ENCODE assay signal across 10 mouse cellular contexts in genomic region chr2:169481731-169482465, GRCm38 (mm10).
A peak's percentile ranks its signal among the peaks of the same experiment; 100 is the strongest.
DNase-seq lines count a peak whose midpoint lies in the region; ATAC-seq and TF ChIP-seq lines count a peak whose summit lies in the region.
"Had no signal": no experiment of that assay in that cellular context is flagged by ENCODE, and none has a peak within 500 bp of the region (broad histone marks: within the 10 kb centered on the region; RNA-seq: fewer than 3 reads in every experiment).

No protein-coding gene starts in this region.

- peaks cover 6% of the 10 kb centered on the region; the same call in 1 of the 2 replicates for H3K9me3 ChIP-seq in heart, embryonic 14.5 days (ENCODE audit: control insufficient read depth, low read length)
- H3K9me3 ChIP-seq in heart, embryonic 10.5 days: no peaks in the 10 kb centered on the region
- no peaks in the 10 kb centered on the region for H3K9me3 ChIP-seq in forebrain, embryonic 16.5 days (ENCODE audit: control insufficient read depth, low read length)
- H3K9me3 ChIP-seq: embryonic facial prominence, embryonic 15.5 days had no signal

- no peak overlapping the region for H3K9ac ChIP-seq in heart, embryonic 14.5 days (ENCODE audit: low read length)
- no peak overlapping the region for H3K9ac ChIP-seq in forebrain, embryonic 16.5 days (replicated peaks; ENCODE audit: low read depth, low read length)
- H3K9ac ChIP-seq: embryonic facial prominence, embryonic 15.5 days had no signal

- peaks cover 6 to 11% of the 10 kb centered on the region in 2 experiments; a peak in 3 of 4 replicates for H3K4me1 ChIP-seq in heart, embryonic 14.5 days (ENCODE audit: control insufficient read depth in 2 of 2, insufficient read depth in 2 of 2, low read length in 2 of 2)
- H3K4me1 ChIP-seq in heart, embryonic 10.5 days: peaks cover 11% of the 10 kb centered on the region
- H3K4me1 ChIP-seq in forebrain, embryonic 16.5 days (replicated peaks; ENCODE audit: control insufficient read depth, insufficient read depth, low read length): peaks cover 11% of the 10 kb centered on the region

- no peak overlapping the region for H3K27ac ChIP-seq in heart, embryonic 14.5 days (replicated peaks in 1 of 2; ENCODE audit: control insufficient read depth in 1 of 2, insufficient read depth in 1 of 2, low read depth in 2 of 2, low read length in 2 of 2)
- H3K27ac ChIP-seq in heart, embryonic 10.5 days: no peak overlapping the region
- H3K27ac ChIP-seq in forebrain, embryonic 16.5 days (ENCODE audit: low read length): no peak overlapping the region
- no peak overlapping the region for H3K27ac ChIP-seq in gastrocnemius, adult 2 months
- H3K27ac ChIP-seq: embryonic facial prominence, embryonic 15.5 days had no signal

- no peak overlapping the region for H3K4me3 ChIP-seq in heart, embryonic 14.5 days (ENCODE audit: control insufficient read depth in 1 of 2, insufficient read depth in 1 of 2, low read depth in 1 of 2, low read length in 2 of 2)
- H3K4me3 ChIP-seq in heart, embryonic 10.5 days: no peak overlapping the region
- no peak overlapping the region for H3K4me3 ChIP-seq in forebrain, embryonic 16.5 days (replicated peaks; ENCODE audit: low read length)
- H3K4me3 ChIP-seq in gastrocnemius, adult 2 months: no peak overlapping the region
- H3K4me3 ChIP-seq: embryonic facial prominence, embryonic 15.5 days had no signal

- no peaks in the 10 kb centered on the region for H3K36me3 ChIP-seq in heart, embryonic 14.5 days (ENCODE audit: control insufficient read depth, insufficient read depth, low read length)
- no peaks in the 10 kb centered on the region for H3K36me3 ChIP-seq in heart, embryonic 10.5 days
- H3K36me3 ChIP-seq in forebrain, embryonic 16.5 days (ENCODE audit: control insufficient read depth, insufficient read depth): no peaks in the 10 kb centered on the region
- H3K36me3 ChIP-seq: embryonic facial prominence, embryonic 15.5 days had no signal

- 40% methylated on average over 15 of the region's 15 CpGs for WGBS in heart, embryonic 14.5 days
- WGBS in heart, embryonic 10.5 days: 43% methylated on average over 15 of the region's 15 CpGs
- 50% methylated on average over 15 of the region's 15 CpGs for WGBS in forebrain, embryonic 16.5 days

- no peak for TF ChIP-seq CTCF in gastrocnemius, adult 2 months (IDR thresholded peaks at IDR 0.05)

- H3K27me3 ChIP-seq in heart, embryonic 14.5 days (ENCODE audit: control insufficient read depth, insufficient read depth, low read length): no peaks in the 10 kb centered on the region
- no peaks in the 10 kb centered on the region for H3K27me3 ChIP-seq in heart, embryonic 10.5 days (ENCODE audit: insufficient read depth, poor library complexity, severe bottlenecking)
- no peaks in the 10 kb centered on the region for H3K27me3 ChIP-seq in forebrain, embryonic 16.5 days (replicated peaks; ENCODE audit: control insufficient read depth, insufficient read depth, low read length)
- H3K27me3 ChIP-seq: embryonic facial prominence, embryonic 15.5 days had no signal

- peak; percentile 54 for ATAC-seq in heart, embryonic 14.5 days (ENCODE audit: insufficient number of reproducible peaks, insufficient read depth, low FRiP score, low read depth)
- peak; percentile 67 for ATAC-seq in forebrain, embryonic 16.5 days

- intact Hi-C loops in gastrocnemius, adult 2 months (cut with DNase I): no loop called here

- no peak overlapping the region for H3K4me2 ChIP-seq in heart, embryonic 14.5 days (ENCODE audit: low read length)
- H3K4me2 ChIP-seq in forebrain, embryonic 16.5 days (ENCODE audit: low read length): no peak overlapping the region
- H3K4me2 ChIP-seq: embryonic facial prominence, embryonic 15.5 days had no signal

- DNase-seq in heart, embryonic 10.5 days (ENCODE audit: low spot score): no peak
- DNase-seq in urinary bladder, postnatal 14 days (ENCODE audit: low spot score): peak; percentile 29
- DNase-seq in urinary bladder, postnatal 4 days (ENCODE audit: low spot score in 2 of 2): no peak
- DNase-seq in spleen, postnatal 14 days (ENCODE audit: low spot score in 2 of 2): no peak
- no peak for DNase-seq in gastrocnemius, adult 2 months
- DNase-seq in thymus, postnatal 36 days: no peak
- DNase-seq: lung, adult 2 months had no signal
